Mouse (Mus musculus): ENCODE data around the gene Tab1. TPM values are rescaled to one million over a fixed set of nuclear protein-coding genes. Genes with fewer than 3 reads are reported as not detected.

Tab1 gene
- total and polyA plus RNA-seq, 2 experiments from 2014 or later, result 25.7 to 52.1 TPM

GRCm38 (mm10) chr15:80161199-80161598 is 28.3 kb downstream of the Tab1 start:
- WGBS, result 85% methylated on average over 3 of the region's 3 CpGs
- H3K4me1 ChIP-seq (ENCODE audit: insufficient read depth), result no peaks in the 10 kb centered on the region
- no peaks in the 10 kb centered on the region for H3K27me3 ChIP-seq (ENCODE audit: insufficient read depth, low read length)
- no peaks in the 10 kb centered on the region for H3K9me3 ChIP-seq (ENCODE audit: low read length)
- TF ChIP-seq CTCF (IDR thresholded peaks at IDR 0.05; ENCODE audit: low read depth), result no peak
- H3K27ac ChIP-seq (ENCODE audit: low read depth, low read length), result no peak overlapping the region
- H3K4me3 ChIP-seq (ENCODE audit: low read depth, low read length), result no peak overlapping the region
- ATAC-seq (no peak), DNase-seq (no peak)
- peaks cover 53% of the 10 kb centered on the region for H3K36me3 ChIP-seq (ENCODE audit: insufficient read depth)
- H3K4me2 ChIP-seq (ENCODE audit: low read depth), result no peak overlapping the region
- no peak overlapping the region for H3K9ac ChIP-seq

- H3K27ac ChIP-seq (ENCODE audit: low read depth, low read length), result no peak overlapping the region
- 88% methylated on average over 4 of the region's 4 CpGs for WGBS
- H3K4me3 ChIP-seq (ENCODE audit: low read depth, low read length), result no peak overlapping the region
- ATAC-seq (no peak), DNase-seq (no peak)
- no peaks in the 10 kb centered on the region for H3K9me3 ChIP-seq (ENCODE audit: low read length)
- no peak for TF ChIP-seq CTCF (IDR thresholded peaks at IDR 0.05; ENCODE audit: low read depth)
- H3K4me2 ChIP-seq (ENCODE audit: low read depth), result no peak overlapping the region
- H3K9ac ChIP-seq, result no peak overlapping the region
- H3K36me3 ChIP-seq (ENCODE audit: insufficient read depth), result peaks cover 48% of the 10 kb centered on the region
- no peaks in the 10 kb centered on the region for H3K4me1 ChIP-seq (ENCODE audit: insufficient read depth)
- H3K27me3 ChIP-seq (ENCODE audit: insufficient read depth, low read length), result no peaks in the 10 kb centered on the region
Observed at GRCm38 (mm10) chr15:80162401-80162964, 29.6 kb downstream of the Tab1 start.

- Histone ChIP-seq H3K4me2 (ENCODE audit: low read depth) (no peak overlapping the region), H3K9me3 (ENCODE audit: low read length) (no peaks in the 10 kb centered on the region), H3K36me3 (ENCODE audit: insufficient read depth) (peaks cover 41% of the 10 kb centered on the region), H3K27me3 (ENCODE audit: insufficient read depth, low read length) (no peaks in the 10 kb centered on the region), H3K27ac (ENCODE audit: low read depth, low read length) (no peak overlapping the region), H3K9ac (no peak overlapping the region), H3K4me3 (ENCODE audit: low read depth, low read length) (no peak overlapping the region), H3K4me1 (ENCODE audit: insufficient read depth) (no peaks in the 10 kb centered on the region)
- ATAC-seq (no peak), DNase-seq (peak; percentile 11)
- WGBS, result 70% methylated on average over 11 of the region's 11 CpGs
- no peak for TF ChIP-seq CTCF (IDR thresholded peaks at IDR 0.05; ENCODE audit: low read depth)
Observed at GRCm38 (mm10) chr15:80163274-80163673, 30.3 kb downstream of the Tab1 start.

DNA sequence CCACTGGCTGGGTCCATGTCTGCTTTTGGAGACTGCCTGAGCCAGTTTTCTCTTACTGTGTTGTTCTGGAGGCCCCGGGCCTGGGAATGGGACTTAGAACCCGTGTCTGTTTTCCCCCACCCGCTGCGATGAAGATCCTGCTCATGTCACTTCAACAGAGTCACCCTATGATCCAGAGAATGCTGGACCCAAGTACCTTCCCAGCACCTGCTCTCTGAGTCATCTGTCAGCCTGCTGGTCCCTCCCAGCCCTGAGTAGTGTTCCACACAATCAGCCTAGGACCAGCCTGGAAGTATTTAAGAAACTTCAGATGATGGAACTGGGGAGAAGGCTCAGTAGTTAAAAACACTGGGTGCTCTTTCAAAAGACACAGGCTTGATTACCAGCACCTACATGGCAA is 30.8 kb downstream of the Tab1 start:
- Histone ChIP-seq H3K4me1 (ENCODE audit: insufficient read depth) (no peaks in the 10 kb centered on the region), H3K27me3 (ENCODE audit: insufficient read depth, low read length) (no peaks in the 10 kb centered on the region), H3K36me3 (ENCODE audit: insufficient read depth) (peaks cover 37% of the 10 kb centered on the region), H3K9ac (no peak overlapping the region), H3K4me3 (ENCODE audit: low read depth, low read length) (no peak overlapping the region), H3K4me2 (ENCODE audit: low read depth) (no peak overlapping the region), H3K9me3 (ENCODE audit: low read length) (no peaks in the 10 kb centered on the region), H3K27ac (ENCODE audit: low read depth, low read length) (no peak overlapping the region)
- ATAC-seq (no peak), DNase-seq (no peak)
- 86% methylated on average over 4 of the region's 4 CpGs for WGBS
- TF ChIP-seq CTCF (IDR thresholded peaks at IDR 0.05; ENCODE audit: low read depth), result no peak

- no peak overlapping the region for H3K4me3 ChIP-seq (ENCODE audit: low read depth, low read length)
- no peak for DNase-seq
- no peak for ATAC-seq
- H3K4me1 ChIP-seq (ENCODE audit: insufficient read depth), result no peaks in the 10 kb centered on the region
- 38% methylated on average over 5 of the region's 5 CpGs for WGBS
- no peak for TF ChIP-seq CTCF (IDR thresholded peaks at IDR 0.05; ENCODE audit: low read depth)
- no peak overlapping the region for H3K9ac ChIP-seq
- peaks cover 20% of the 10 kb centered on the region for H3K36me3 ChIP-seq (ENCODE audit: insufficient read depth)
- no peak overlapping the region for H3K27ac ChIP-seq (ENCODE audit: low read depth, low read length)
- H3K9me3 ChIP-seq (ENCODE audit: low read length), result no peaks in the 10 kb centered on the region
- H3K27me3 ChIP-seq (ENCODE audit: insufficient read depth, low read length), result no peaks in the 10 kb centered on the region
- H3K4me2 ChIP-seq (ENCODE audit: low read depth), result no peak overlapping the region
Observed at GRCm38 (mm10) chr15:80165396-80165795, 32.5 kb downstream of the Tab1 start.

GRCm38 (mm10) chr15:80169484-80169883 is 36.6 kb downstream of the Tab1 start:
- 85% methylated on average over 1 of the region's 1 CpGs for WGBS
- H3K36me3 ChIP-seq (ENCODE audit: insufficient read depth), result no peaks in the 10 kb centered on the region

DNA sequence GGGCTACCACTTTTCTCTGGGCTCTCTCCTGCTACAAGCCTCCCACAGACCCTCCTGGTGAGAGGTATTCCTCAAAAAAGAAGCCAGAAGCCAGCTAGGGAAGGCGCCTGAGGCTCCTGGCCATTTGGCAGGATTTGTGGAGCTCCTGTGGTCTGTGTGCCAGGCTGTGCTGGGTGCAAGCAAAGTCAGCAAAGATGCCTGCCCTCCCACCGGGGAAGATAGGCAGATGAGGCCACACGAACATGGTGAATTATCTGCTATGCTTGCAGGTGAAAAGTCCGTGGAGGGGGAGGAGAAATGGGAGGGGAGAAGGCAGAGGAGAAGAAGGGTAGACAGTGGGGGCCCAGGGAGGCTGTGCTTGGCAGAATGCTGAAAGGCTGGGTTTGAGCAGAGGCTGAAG is 37.4 kb downstream of the Tab1 start:
- TF ChIP-seq CTCF (IDR thresholded peaks at IDR 0.05; ENCODE audit: low read depth), result no peak
- H3K9ac ChIP-seq, result no peak overlapping the region
- no peaks in the 10 kb centered on the region for H3K9me3 ChIP-seq (ENCODE audit: low read length)
- DNase-seq (no peak), ATAC-seq (no peak)
- no peak overlapping the region for H3K4me2 ChIP-seq (ENCODE audit: low read depth)
- H3K4me3 ChIP-seq (ENCODE audit: low read depth, low read length), result no peak overlapping the region
- no peak overlapping the region for H3K27ac ChIP-seq (ENCODE audit: low read depth, low read length)
- H3K4me1 ChIP-seq (ENCODE audit: insufficient read depth), result peaks cover 13% of the 10 kb centered on the region
- H3K36me3 ChIP-seq (ENCODE audit: insufficient read depth), result no peaks in the 10 kb centered on the region
- no peaks in the 10 kb centered on the region for H3K27me3 ChIP-seq (ENCODE audit: insufficient read depth, low read length)
- WGBS, result 58% methylated on average over 4 of the region's 4 CpGs

More at GRCm38 (mm10) chr15:80169484-80169883, 36.6 kb downstream of the Tab1 start:
- Histone ChIP-seq H3K4me3 (ENCODE audit: low read depth, low read length) (no peak overlapping the region), H3K4me2 (ENCODE audit: low read depth) (no peak overlapping the region), H3K9me3 (ENCODE audit: low read length) (no peaks in the 10 kb centered on the region), H3K27me3 (ENCODE audit: insufficient read depth, low read length) (no peaks in the 10 kb centered on the region), H3K9ac (no peak overlapping the region), H3K27ac (ENCODE audit: low read depth, low read length) (no peak overlapping the region), H3K4me1 (ENCODE audit: insufficient read depth) (peaks cover 4% of the 10 kb centered on the region; the same call in 1 of the 2 replicates)
- ATAC-seq (no peak), DNase-seq (no peak)
- TF ChIP-seq CTCF (IDR thresholded peaks at IDR 0.05; ENCODE audit: low read depth), result no peak
